9 mouse cellular contexts compared by ENCODE assay signal in genomic region chr14:25749143-25749909, GRCm38 (mm10). TPM values are rescaled to one million over a fixed set of nuclear protein-coding genes. Genes with fewer than 3 reads are reported as not detected.
A peak's percentile ranks its signal among the peaks of the same experiment; 100 is the strongest.
DNase-seq lines count a peak whose midpoint lies in the region; ATAC-seq lines count a peak whose summit lies in the region.
"Had no signal": no experiment of that assay in that cellular context is flagged by ENCODE, and none has a peak within 500 bp of the region (broad histone marks: within the 10 kb centered on the region; RNA-seq: fewer than 3 reads in every experiment).

No protein-coding gene starts in this region.

- no peak for ATAC-seq in embryonic facial prominence, embryonic 13.5 days (ENCODE audit: insufficient number of reproducible peaks, insufficient read depth, low FRiP score, low TSS enrichment, low read depth)
- no peak for ATAC-seq in erythroblast, adult 5-6 weeks (replicated peaks; ENCODE audit: low FRiP score, poor library complexity, severe bottlenecking)
- ATAC-seq in forebrain, embryonic 15.5 days (replicated peaks), result no peak

- no peak overlapping the region for H3K9ac ChIP-seq in embryonic facial prominence, embryonic 13.5 days
- no peak overlapping the region for H3K9ac ChIP-seq in forebrain, embryonic 15.5 days (replicated peaks)
- H3K9ac ChIP-seq: liver, embryonic 14.5 days had no signal

- intact Hi-C loops in heart, postnatal 10 days (cut with DNase I), result loop anchor here (2.0 kb wide), 1 partner anchor 55 kb away; the partner anchor contains the start of gene Ppif

- DNase-seq in heart, adult 11 months, result peak; percentile 98
- no peak for DNase-seq in heart, adult 8-10 months (ENCODE audit: low spot score)
- DNase-seq in 3134 (ENCODE audit: extremely low read depth, insufficient read length, low spot score), result peak; percentile 82
- DNase-seq in heart, postnatal 10 days, result peak; percentile 71 to 74
- DNase-seq in kidney, postnatal 4 days, result no peak

- H3K4me3 ChIP-seq in embryonic facial prominence, embryonic 13.5 days, result no peak overlapping the region
- H3K4me3 ChIP-seq in forebrain, embryonic 15.5 days, result no peak overlapping the region

- peak overlapping the region; percentile 68 for H3K27ac ChIP-seq in embryonic facial prominence, embryonic 13.5 days
- no peak overlapping the region for H3K27ac ChIP-seq in forebrain, embryonic 15.5 days (replicated peaks)
- H3K27ac ChIP-seq: liver, embryonic 14.5 days had no signal

- peak overlapping the region; percentile 16; the same call in 1 of the 2 replicates for H3K4me2 ChIP-seq in embryonic facial prominence, embryonic 13.5 days
- H3K4me2 ChIP-seq in forebrain, embryonic 15.5 days (replicated peaks), result no peak overlapping the region

- H3K27me3 ChIP-seq in embryonic facial prominence, embryonic 13.5 days, result no peaks in the 10 kb centered on the region
- no peaks in the 10 kb centered on the region for H3K27me3 ChIP-seq in forebrain, embryonic 15.5 days

- 14% methylated on average over 13 of the region's 13 CpGs for WGBS in embryonic facial prominence, embryonic 13.5 days
- 56% methylated on average over 13 of the region's 13 CpGs for WGBS in forebrain, embryonic 15.5 days

- H3K9me3 ChIP-seq in embryonic facial prominence, embryonic 13.5 days, result no peaks in the 10 kb centered on the region
- H3K9me3 ChIP-seq in forebrain, embryonic 15.5 days, result no peaks in the 10 kb centered on the region

- peaks cover 55% of the 10 kb centered on the region for H3K4me1 ChIP-seq in embryonic facial prominence, embryonic 13.5 days
- no peaks in the 10 kb centered on the region for H3K4me1 ChIP-seq in forebrain, embryonic 15.5 days

- peaks cover 58% of the 10 kb centered on the region for H3K36me3 ChIP-seq in embryonic facial prominence, embryonic 13.5 days
- no peaks in the 10 kb centered on the region for H3K36me3 ChIP-seq in forebrain, embryonic 15.5 days

RNA-seq across cellular contexts. Expression of gene Zcchc24, which starts 19.5 kb away (rescaled TPM):
- total RNA-seq in heart, adult 8-10 months (2022), result 10 to 100 TPM; 28.3 to 37.1 (median 32.0) TPM
- polyA plus RNA-seq in embryonic facial prominence, embryonic 13.5 days (2015; fragmentation: Nextera tagmentation; extraction: Ambion mirVana), result 29.4 and 32.7 TPM in 2 replicates
- total RNA-seq in heart, postnatal 10 days (2021), result 10 to 100 TPM; 51.8 to 60.1 TPM
- 2.7 TPM in 1 of 2 replicates, not detected in the other for total RNA-seq in erythroblast, adult 5-6 weeks (2015; ENCODE audit: low replicate concordance)
- total RNA-seq in erythroblast, adult 5-6 weeks (2017; ENCODE audit: low replicate concordance), result 0.94 and 0.98 TPM in 2 replicates
- polyA plus RNA-seq in forebrain, embryonic 15.5 days (2015; fragmentation: Nextera tagmentation; extraction: Ambion mirVana), result 10.7 and 12.3 TPM in 2 replicates

RNA-seq across cellular contexts. Expression of gene Ppif, which starts 55.4 kb away (rescaled TPM):
- 100 to 1,000 TPM; 300 to 329 (median 307) TPM for total RNA-seq in heart, adult 8-10 months (2022)
- polyA plus RNA-seq in embryonic facial prominence, embryonic 13.5 days (2015; fragmentation: Nextera tagmentation; extraction: Ambion mirVana), result 31.4 and 34.1 TPM in 2 replicates
- 100 to 1,000 TPM; 248 to 271 TPM for total RNA-seq in heart, postnatal 10 days (2021)
- 11.7 and 16.5 TPM in 2 replicates for total RNA-seq in erythroblast, adult 5-6 weeks (2015; ENCODE audit: low replicate concordance)
- 2.6 and 4.7 TPM in 2 replicates for total RNA-seq in erythroblast, adult 5-6 weeks (2017; ENCODE audit: low replicate concordance)
- polyA plus RNA-seq in forebrain, embryonic 15.5 days (2015; fragmentation: Nextera tagmentation; extraction: Ambion mirVana), result 21.5 and 24.3 TPM in 2 replicates

Comparison
In these comparisons a context has a peak if more than half of its experiments do, and no peak if none do; other contexts are left out.
1. DNase-seq: peak in heart, adult 11 months (single experiment), 3134 (single experiment) and heart, postnatal 10 days (2 of 2); none in heart, adult 8-10 months (single experiment) and kidney, postnatal 4 days (0 of 2).
2. RNA of gene Zcchc24, which starts 19.5 kb away (total RNA-seq): 51.8 to 60.1 TPM in heart, postnatal 10 days and 28.3 to 37.1 TPM in heart, adult 8-10 months; 0.94 to 2.7 TPM in erythroblast, adult 5-6 weeks; every median in the first group is over 4 times any median in the second.
3. RNA of gene Ppif, which starts 55.4 kb away (total RNA-seq): 300 to 329 TPM in heart, adult 8-10 months and 248 to 271 TPM in heart, postnatal 10 days; 2.6 to 16.5 TPM in erythroblast, adult 5-6 weeks; every median in the first group is over 10 times any median in the second.